In the genomic region with DNA sequence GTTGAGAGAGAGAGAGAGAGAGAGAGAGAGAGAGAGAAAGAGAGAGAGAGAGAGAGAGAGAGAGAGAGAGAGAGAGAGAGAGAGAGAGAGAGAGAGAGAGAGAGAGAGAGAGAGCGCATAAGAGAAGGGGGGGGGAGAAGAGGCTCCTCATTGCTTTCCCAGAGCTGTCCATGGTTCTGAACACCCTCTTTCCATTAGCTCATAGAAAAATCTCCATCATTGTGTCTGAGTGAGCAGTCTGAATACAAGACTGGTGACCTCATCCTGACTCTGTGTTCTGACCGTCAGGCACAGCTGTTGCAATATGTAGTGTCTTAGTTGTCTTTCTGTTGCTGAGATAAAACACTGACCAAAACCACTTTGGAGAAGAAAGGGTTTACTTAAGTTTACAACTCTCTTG, we compare ENCODE assay signal across 12 mouse cellular contexts.
A peak's percentile ranks its signal among the peaks of the same experiment; 100 is the strongest.
DNase-seq lines count a peak whose midpoint lies in the region; ATAC-seq and TF ChIP-seq lines count a peak whose summit lies in the region.
"Had no signal": no experiment of that assay in that cellular context is flagged by ENCODE, and none has a peak within 500 bp of the region (broad histone marks: within the 10 kb centered on the region; RNA-seq: fewer than 3 reads in every experiment).

No protein-coding gene starts in this region.

- no peak for TF ChIP-seq CTCF in lung, embryonic 14.5 days (IDR thresholded peaks at IDR 0.05; ENCODE audit: low read depth)

- H3K36me3 ChIP-seq in forebrain, embryonic 14.5 days (ENCODE audit: control insufficient read depth, insufficient read depth, low read length), result no peaks in the 10 kb centered on the region
- H3K36me3 ChIP-seq in forebrain, embryonic 12.5 days (replicated peaks), result no peaks in the 10 kb centered on the region
- H3K36me3 ChIP-seq in lung, embryonic 14.5 days (ENCODE audit: insufficient read depth), result no peaks in the 10 kb centered on the region
- H3K36me3 ChIP-seq: liver, embryonic 12.5 days; neural tube, embryonic 15.5 days had no signal

- H3K4me2 ChIP-seq in forebrain, embryonic 14.5 days (ENCODE audit: low read length), result no peak overlapping the region
- H3K4me2 ChIP-seq in forebrain, embryonic 12.5 days, result no peak overlapping the region
- no peak overlapping the region for H3K4me2 ChIP-seq in lung, embryonic 14.5 days
- H3K4me2 ChIP-seq: liver, embryonic 12.5 days had no signal

- ATAC-seq in forebrain, embryonic 14.5 days, result no peak
- no peak for ATAC-seq in forebrain, embryonic 12.5 days (ENCODE audit: low FRiP score)
- ATAC-seq in lung, embryonic 14.5 days (ENCODE audit: insufficient read depth), result no peak
- ATAC-seq: liver, embryonic 12.5 days had no signal

- WGBS in forebrain, embryonic 14.5 days, result 13% methylated on average over 1 of the region's 2 CpGs
- WGBS in forebrain, embryonic 12.5 days, result 9% methylated on average over 2 of the region's 2 CpGs
- WGBS in lung, embryonic 14.5 days, result 24% methylated on average over 2 of the region's 2 CpGs

- H3K4me1 ChIP-seq in forebrain, embryonic 14.5 days (ENCODE audit: control insufficient read depth, insufficient read depth, low read length), result 0 out of 2 replicates have a peak, but pooled peaks cover 5% of the 10 kb centered on the region
- peaks cover 16% of the 10 kb centered on the region for H3K4me1 ChIP-seq in forebrain, embryonic 12.5 days
- H3K4me1 ChIP-seq in lung, embryonic 14.5 days (ENCODE audit: insufficient read depth), result no peaks in the 10 kb centered on the region
- H3K4me1 ChIP-seq: liver, embryonic 12.5 days had no signal

- DNase-seq in forebrain, embryonic 14.5 days (ENCODE audit: low spot score), result peak; percentile 29
- DNase-seq in lung, embryonic 14.5 days, result peak; percentile 74
- DNase-seq in lung, adult 18-20 months, result no peak
- peak; percentile 32 for DNase-seq in ES-CJ7 (ENCODE audit: low read depth, low spot score)
- peak; percentile 74 for DNase-seq in embryo, embryonic 11 days
- no peak for DNase-seq in thymus, postnatal 14 days
- DNase-seq in spleen, adult 12 weeks (ENCODE audit: low spot score), result no peak
- DNase-seq: gastrocnemius, postnatal 14 days had no signal

- H3K4me3 ChIP-seq in forebrain, embryonic 14.5 days (ENCODE audit: low read depth, low read length), result no peak overlapping the region
- no peak overlapping the region for H3K4me3 ChIP-seq in forebrain, embryonic 12.5 days (replicated peaks)
- no peak overlapping the region for H3K4me3 ChIP-seq in lung, embryonic 14.5 days (ENCODE audit: low read depth, low read length)
- H3K4me3 ChIP-seq: left cerebral cortex, adult 2 months; liver, embryonic 12.5 days; neural tube, embryonic 15.5 days had no signal

- H3K9me3 ChIP-seq in forebrain, embryonic 14.5 days (replicated peaks; ENCODE audit: control insufficient read depth, low read length), result no peaks in the 10 kb centered on the region
- no peaks in the 10 kb centered on the region for H3K9me3 ChIP-seq in forebrain, embryonic 12.5 days
- no peaks in the 10 kb centered on the region for H3K9me3 ChIP-seq in lung, embryonic 14.5 days (ENCODE audit: low read depth, low read length)
- H3K9me3 ChIP-seq: liver, embryonic 12.5 days; neural tube, embryonic 15.5 days had no signal

- no peak overlapping the region for H3K27ac ChIP-seq in forebrain, embryonic 14.5 days (ENCODE audit: low read depth, low read length)
- H3K27ac ChIP-seq in forebrain, embryonic 12.5 days, result no peak overlapping the region
- H3K27ac ChIP-seq in lung, embryonic 14.5 days (ENCODE audit: low read depth), result no peak overlapping the region
- H3K27ac ChIP-seq: left cerebral cortex, adult 2 months; liver, embryonic 12.5 days; neural tube, embryonic 15.5 days had no signal

- H3K27me3 ChIP-seq in forebrain, embryonic 14.5 days (replicated peaks; ENCODE audit: control insufficient read depth, insufficient read depth, low read length), result 0 out of 2 replicates have a peak, but pooled peaks cover 3% of the 10 kb centered on the region
- peaks cover 25% of the 10 kb centered on the region for H3K27me3 ChIP-seq in forebrain, embryonic 12.5 days
- H3K27me3 ChIP-seq in lung, embryonic 14.5 days (ENCODE audit: insufficient read depth, low read length), result peaks cover 18% of the 10 kb centered on the region
- H3K27me3 ChIP-seq: neural tube, embryonic 15.5 days had no signal

- no peak overlapping the region for H3K9ac ChIP-seq in forebrain, embryonic 14.5 days (ENCODE audit: low read length)
- H3K9ac ChIP-seq in forebrain, embryonic 12.5 days, result no peak overlapping the region
- H3K9ac ChIP-seq in lung, embryonic 14.5 days, result no peak overlapping the region
- H3K9ac ChIP-seq: liver, embryonic 12.5 days; neural tube, embryonic 15.5 days had no signal

Comparison
In these comparisons a context has a peak if more than half of its experiments do, and no peak if none do; other contexts are left out.
1. DNase-seq: peak in forebrain, embryonic 14.5 days (single experiment), lung, embryonic 14.5 days (single experiment), ES-CJ7 (single experiment) and embryo, embryonic 11 days (single experiment); none in lung, adult 18-20 months (0 of 2), thymus, postnatal 14 days (single experiment) and spleen, adult 12 weeks (single experiment).